Mouse (Mus musculus): ENCODE results near the gene Cyp51. TPM values are rescaled to one million over a fixed set of nuclear protein-coding genes. Genes with fewer than 3 reads are reported as not detected.

Cyp51 gene
- polyA plus RNA-seq, 1 experiment from 2014 or later = 20.2 TPM

- no peak overlapping the region for H3K4me2 ChIP-seq (ENCODE audit: low read depth, low read length)
- DNase-seq = no peak
- 87% methylated on average over 4 of the region's 4 CpGs for whole genome bisulfite sequencing (ENCODE audit: insufficient replicate concordance)
- TF ChIP-seq CTCF (IDR thresholded peaks at IDR 0.05; ENCODE audit: low read depth) (no peak), EP300 (IDR thresholded peaks at IDR 0.05; ENCODE audit: low read depth) (no peak)
- H3K9ac ChIP-seq (replicated peaks) = no peak overlapping the region
- H3K4me3 ChIP-seq (ENCODE audit: low read depth, low read length) = no peak overlapping the region
- H3K27ac ChIP-seq (ENCODE audit: low read depth) = no peak overlapping the region
- no peaks in the 10 kb centered on the region for H3K27me3 ChIP-seq (ENCODE audit: insufficient read depth, low read length)
- H3K36me3 ChIP-seq (replicated peaks; ENCODE audit: insufficient read depth, low read length) = peaks cover 18% of the 10 kb centered on the region
- no peak for ATAC-seq
- H3K9me3 ChIP-seq (ENCODE audit: low read length) = no peaks in the 10 kb centered on the region
- H3K4me1 ChIP-seq (ENCODE audit: insufficient read depth) = peaks cover 12% of the 10 kb centered on the region
These were observed 3.5 kb downstream of the Cyp51 start for GRCm38 (mm10) chr5:4101031-4101430.

GRCm38 (mm10) chr5:4094471-4094870 lies 10.1 kb downstream of the Cyp51 start:
- H3K36me3 ChIP-seq (replicated peaks; ENCODE audit: insufficient read depth, low read length) = peaks cover 24% of the 10 kb centered on the region
- no peaks in the 10 kb centered on the region for H3K27me3 ChIP-seq (ENCODE audit: insufficient read depth, low read length)
- no peaks in the 10 kb centered on the region for H3K4me1 ChIP-seq (ENCODE audit: insufficient read depth)
- no peak overlapping the region for H3K9ac ChIP-seq (replicated peaks)
- H3K27ac ChIP-seq (ENCODE audit: low read depth) = no peak overlapping the region
- no peaks in the 10 kb centered on the region for H3K9me3 ChIP-seq (ENCODE audit: low read length)
- no peak overlapping the region for H3K4me3 ChIP-seq (ENCODE audit: low read depth, low read length)
- ATAC-seq (no peak), DNase-seq (no peak)
- no peak overlapping the region for H3K4me2 ChIP-seq (ENCODE audit: low read depth, low read length)
- TF ChIP-seq EP300 (IDR thresholded peaks at IDR 0.05; ENCODE audit: low read depth) (no peak), CTCF (IDR thresholded peaks at IDR 0.05; ENCODE audit: low read depth) (no peak)
- WGBS (ENCODE audit: insufficient replicate concordance) = 90% methylated on average over 5 of the region's 5 CpGs

GRCm38 (mm10) chr5:4088190-4088589 lies 16.4 kb downstream of the Cyp51 start:
- TF ChIP-seq CTCF (IDR thresholded peaks at IDR 0.05; ENCODE audit: low read depth) (no peak), EP300 (IDR thresholded peaks at IDR 0.05; ENCODE audit: low read depth) (no peak)
- ATAC-seq (no peak), DNase-seq (no peak)
- Histone ChIP-seq H3K4me3 (ENCODE audit: low read depth, low read length) (no peak overlapping the region), H3K4me2 (ENCODE audit: low read depth, low read length) (no peak overlapping the region), H3K27me3 (ENCODE audit: insufficient read depth, low read length) (no peaks in the 10 kb centered on the region), H3K4me1 (ENCODE audit: insufficient read depth) (no peaks in the 10 kb centered on the region), H3K27ac (ENCODE audit: low read depth) (no peak overlapping the region), H3K36me3 (replicated peaks; ENCODE audit: insufficient read depth, low read length) (peaks cover 36% of the 10 kb centered on the region), H3K9me3 (ENCODE audit: low read length) (no peaks in the 10 kb centered on the region), H3K9ac (replicated peaks) (no peak overlapping the region)
- WGBS (ENCODE audit: insufficient replicate concordance) = 87% methylated on average over 5 of the region's 5 CpGs

- DNase-seq (no peak), ATAC-seq (no peak)
- TF ChIP-seq EP300 (IDR thresholded peaks at IDR 0.05; ENCODE audit: low read depth) = no peak
- TF ChIP-seq CTCF (IDR thresholded peaks at IDR 0.05; ENCODE audit: low read depth) = no peak
- Histone ChIP-seq H3K27me3 (ENCODE audit: insufficient read depth, low read length) (no peaks in the 10 kb centered on the region), H3K4me3 (ENCODE audit: low read depth, low read length) (no peak overlapping the region), H3K27ac (ENCODE audit: low read depth) (no peak overlapping the region), H3K36me3 (replicated peaks; ENCODE audit: insufficient read depth, low read length) (peaks cover 43% of the 10 kb centered on the region), H3K9me3 (ENCODE audit: low read length) (no peaks in the 10 kb centered on the region), H3K9ac (replicated peaks) (no peak overlapping the region), H3K4me1 (ENCODE audit: insufficient read depth) (no peaks in the 10 kb centered on the region), H3K4me2 (ENCODE audit: low read depth, low read length) (no peak overlapping the region)
- WGBS (ENCODE audit: insufficient replicate concordance) = 87% methylated on average over 4 of the region's 4 CpGs
These were observed 18.2 kb downstream of the Cyp51 start for GRCm38 (mm10) chr5:4086309-4086708.

GRCm38 (mm10) chr5:4084948-4085347 lies 19.6 kb downstream of the Cyp51 start:
- ATAC-seq = no peak
- H3K27ac ChIP-seq (ENCODE audit: low read depth) = no peak overlapping the region
- no peak overlapping the region for H3K9ac ChIP-seq (replicated peaks)
- DNase-seq = no peak
- H3K27me3 ChIP-seq (ENCODE audit: insufficient read depth, low read length) = no peaks in the 10 kb centered on the region
- no peak overlapping the region for H3K4me3 ChIP-seq (ENCODE audit: low read depth, low read length)
- TF ChIP-seq EP300 (IDR thresholded peaks at IDR 0.05; ENCODE audit: low read depth) (no peak), CTCF (IDR thresholded peaks at IDR 0.05; ENCODE audit: low read depth) (no peak)
- 70% methylated on average over 7 of the region's 7 CpGs for WGBS (ENCODE audit: insufficient replicate concordance)
- no peaks in the 10 kb centered on the region for H3K4me1 ChIP-seq (ENCODE audit: insufficient read depth)
- H3K9me3 ChIP-seq (ENCODE audit: low read length) = no peaks in the 10 kb centered on the region
- H3K36me3 ChIP-seq (replicated peaks; ENCODE audit: insufficient read depth, low read length) = peaks cover 41% of the 10 kb centered on the region
- H3K4me2 ChIP-seq (ENCODE audit: low read depth, low read length) = no peak overlapping the region

GRCm38 (mm10) chr5:4081513-4081912 lies 23.0 kb downstream of the Cyp51 start:
- no peak for TF ChIP-seq CTCF (IDR thresholded peaks at IDR 0.05; ENCODE audit: low read depth)
- no peak for TF ChIP-seq EP300 (IDR thresholded peaks at IDR 0.05; ENCODE audit: low read depth)
- H3K27ac ChIP-seq (ENCODE audit: low read depth) = no peak overlapping the region
- H3K36me3 ChIP-seq (replicated peaks; ENCODE audit: insufficient read depth, low read length) = peaks cover 58% of the 10 kb centered on the region
- DNase-seq (no peak), ATAC-seq (no peak)
- WGBS (ENCODE audit: insufficient replicate concordance) = 57% methylated on average over 2 of the region's 2 CpGs
- H3K27me3 ChIP-seq (ENCODE audit: insufficient read depth, low read length) = no peaks in the 10 kb centered on the region
- no peak overlapping the region for H3K4me2 ChIP-seq (ENCODE audit: low read depth, low read length)
- no peak overlapping the region for H3K9ac ChIP-seq (replicated peaks)
- no peaks in the 10 kb centered on the region for H3K9me3 ChIP-seq (ENCODE audit: low read length)
- no peaks in the 10 kb centered on the region for H3K4me1 ChIP-seq (ENCODE audit: insufficient read depth)
- no peak overlapping the region for H3K4me3 ChIP-seq (ENCODE audit: low read depth, low read length)

GRCm38 (mm10) chr5:4080861-4081260 lies 23.7 kb downstream of the Cyp51 start:
- H3K27me3 ChIP-seq (ENCODE audit: insufficient read depth, low read length) = no peaks in the 10 kb centered on the region
- 69% methylated on average over 2 of the region's 2 CpGs for WGBS (ENCODE audit: insufficient replicate concordance)
- no peaks in the 10 kb centered on the region for H3K4me1 ChIP-seq (ENCODE audit: insufficient read depth)
- DNase-seq (no peak), ATAC-seq (no peak)
- peaks cover 56% of the 10 kb centered on the region for H3K36me3 ChIP-seq (replicated peaks; ENCODE audit: insufficient read depth, low read length)
- H3K4me2 ChIP-seq (ENCODE audit: low read depth, low read length) = no peak overlapping the region
- TF ChIP-seq EP300 (IDR thresholded peaks at IDR 0.05; ENCODE audit: low read depth) (no peak), CTCF (IDR thresholded peaks at IDR 0.05; ENCODE audit: low read depth) (no peak)
- no peak overlapping the region for H3K27ac ChIP-seq (ENCODE audit: low read depth)
- no peak overlapping the region for H3K4me3 ChIP-seq (ENCODE audit: low read depth, low read length)
- no peaks in the 10 kb centered on the region for H3K9me3 ChIP-seq (ENCODE audit: low read length)
- no peak overlapping the region for H3K9ac ChIP-seq (replicated peaks)
